Mouse (Mus musculus): ENCODE measurements around the gene Lef1. TPM values are rescaled to one million over a fixed set of nuclear protein-coding genes. Genes with fewer than 3 reads are reported as not detected.

The Lef1 gene
- polyA plus RNA-seq, 1 experiment from 2014 or later: 0.25 TPM

- no peak for ATAC-seq
- H3K4me1 ChIP-seq (replicated peaks; ENCODE audit: control insufficient read depth, insufficient read depth, low read length): no peaks in the 10 kb centered on the region
- no peak overlapping the region for H3K4me3 ChIP-seq (ENCODE audit: low read depth, low read length)
- TF ChIP-seq CTCF (IDR thresholded peaks at IDR 0.05; ENCODE audit: low read depth): no peak
- no peak overlapping the region for H3K4me2 ChIP-seq (replicated peaks; ENCODE audit: low read depth)
- no peaks in the 10 kb centered on the region for H3K9me3 ChIP-seq (ENCODE audit: control insufficient read depth)
- no peaks in the 10 kb centered on the region for H3K36me3 ChIP-seq (ENCODE audit: control insufficient read depth, insufficient read depth)
- H3K9ac ChIP-seq (ENCODE audit: low read depth, low read length): no peak overlapping the region
- no peak overlapping the region for H3K27ac ChIP-seq (ENCODE audit: low read depth, low read length)
- 89% methylated on average over 7 of the region's 7 CpGs for WGBS
- 0 out of 2 replicates have a peak, but pooled peaks cover 6% of the 10 kb centered on the region for H3K27me3 ChIP-seq (replicated peaks; ENCODE audit: control insufficient read depth, insufficient read depth, low read length)
These were observed 29.8 kb downstream of the Lef1 start for GRCm38 (mm10) chr3:131140091-131140462.

- no peak for ATAC-seq
- 22% methylated on average over 4 of the region's 4 CpGs for WGBS
- H3K4me2 ChIP-seq (replicated peaks; ENCODE audit: low read depth): no peak overlapping the region
- no peak overlapping the region for H3K27ac ChIP-seq (ENCODE audit: low read depth, low read length)
- no peaks in the 10 kb centered on the region for H3K36me3 ChIP-seq (ENCODE audit: control insufficient read depth, insufficient read depth)
- no peak overlapping the region for H3K9ac ChIP-seq (ENCODE audit: low read depth, low read length)
- 0 out of 2 replicates have a peak, but pooled peaks cover 2% of the 10 kb centered on the region for H3K27me3 ChIP-seq (replicated peaks; ENCODE audit: control insufficient read depth, insufficient read depth, low read length)
- H3K4me1 ChIP-seq (replicated peaks; ENCODE audit: control insufficient read depth, insufficient read depth, low read length): no peaks in the 10 kb centered on the region
- no peaks in the 10 kb centered on the region for H3K9me3 ChIP-seq (ENCODE audit: control insufficient read depth)
- H3K4me3 ChIP-seq (ENCODE audit: low read depth, low read length): no peak overlapping the region
- TF ChIP-seq CTCF (IDR thresholded peaks at IDR 0.05; ENCODE audit: low read depth): no peak
These were observed 31.3 kb downstream of the Lef1 start for GRCm38 (mm10) chr3:131141546-131141945.

DNA sequence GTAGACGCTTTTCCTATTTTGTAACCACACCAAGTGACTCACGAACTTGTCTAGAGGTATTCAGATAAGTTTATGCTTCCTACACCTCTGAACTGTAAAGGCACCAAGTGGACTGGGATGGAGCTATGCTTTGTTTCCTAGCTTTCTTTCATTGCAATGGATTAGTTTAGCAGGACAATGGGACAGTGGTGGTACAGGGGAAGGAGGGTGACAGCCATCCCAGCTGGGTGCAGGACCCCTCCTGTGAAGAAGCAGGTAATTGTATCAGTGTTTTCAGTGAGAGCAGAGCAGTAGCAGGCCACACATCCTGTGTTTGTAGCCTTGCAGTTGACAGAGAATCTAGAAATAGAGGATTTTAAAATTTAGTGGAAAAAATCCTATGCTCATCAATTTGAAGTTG is 34.0 kb downstream of the Lef1 start:
- no peak for TF ChIP-seq CTCF (IDR thresholded peaks at IDR 0.05; ENCODE audit: low read depth)
- Histone ChIP-seq H3K4me2 (replicated peaks; ENCODE audit: low read depth) (no peak overlapping the region), H3K9ac (ENCODE audit: low read depth, low read length) (no peak overlapping the region), H3K4me3 (ENCODE audit: low read depth, low read length) (no peak overlapping the region), H3K36me3 (ENCODE audit: control insufficient read depth, insufficient read depth) (no peaks in the 10 kb centered on the region), H3K27ac (ENCODE audit: low read depth, low read length) (no peak overlapping the region), H3K4me1 (replicated peaks; ENCODE audit: control insufficient read depth, insufficient read depth, low read length) (no peaks in the 10 kb centered on the region), H3K9me3 (ENCODE audit: control insufficient read depth) (no peaks in the 10 kb centered on the region), H3K27me3 (replicated peaks; ENCODE audit: control insufficient read depth, insufficient read depth, low read length) (0 out of 2 replicates have a peak, but pooled peaks cover 2% of the 10 kb centered on the region)
- WGBS: 66% methylated on average over 2 of the region's 2 CpGs
- no peak for ATAC-seq

DNA sequence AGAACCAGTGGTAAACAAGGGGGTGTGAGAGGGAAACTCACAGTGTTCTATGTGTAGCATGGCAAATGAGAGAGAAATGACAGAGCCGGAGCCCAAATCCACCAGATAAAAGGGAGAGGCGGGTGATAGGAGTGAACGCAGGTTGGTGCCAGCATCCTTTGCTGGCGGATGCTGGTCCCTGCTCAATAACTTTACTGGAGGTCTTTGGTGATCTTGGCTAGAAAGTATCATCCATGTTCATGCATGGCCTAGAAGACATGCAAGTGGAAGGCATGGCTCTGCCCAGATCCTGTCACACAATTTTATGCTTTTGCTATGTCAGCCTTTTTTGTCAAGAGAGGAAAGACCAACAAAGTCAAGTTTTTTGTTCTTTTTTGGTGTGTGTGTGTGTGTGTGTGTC is 42.6 kb downstream of the Lef1 start:
- Histone ChIP-seq H3K36me3 (ENCODE audit: control insufficient read depth, insufficient read depth) (no peaks in the 10 kb centered on the region), H3K4me1 (replicated peaks; ENCODE audit: control insufficient read depth, insufficient read depth, low read length) (no peaks in the 10 kb centered on the region), H3K4me2 (replicated peaks; ENCODE audit: low read depth) (no peak overlapping the region), H3K4me3 (ENCODE audit: low read depth, low read length) (no peak overlapping the region), H3K9me3 (ENCODE audit: control insufficient read depth) (no peaks in the 10 kb centered on the region), H3K27ac (ENCODE audit: low read depth, low read length) (no peak overlapping the region), H3K9ac (ENCODE audit: low read depth, low read length) (no peak overlapping the region), H3K27me3 (replicated peaks; ENCODE audit: control insufficient read depth, insufficient read depth, low read length) (no peaks in the 10 kb centered on the region)
- WGBS: 91% methylated on average over 4 of the region's 4 CpGs
- ATAC-seq: no peak
- TF ChIP-seq CTCF (IDR thresholded peaks at IDR 0.05; ENCODE audit: low read depth): no peak

DNA sequence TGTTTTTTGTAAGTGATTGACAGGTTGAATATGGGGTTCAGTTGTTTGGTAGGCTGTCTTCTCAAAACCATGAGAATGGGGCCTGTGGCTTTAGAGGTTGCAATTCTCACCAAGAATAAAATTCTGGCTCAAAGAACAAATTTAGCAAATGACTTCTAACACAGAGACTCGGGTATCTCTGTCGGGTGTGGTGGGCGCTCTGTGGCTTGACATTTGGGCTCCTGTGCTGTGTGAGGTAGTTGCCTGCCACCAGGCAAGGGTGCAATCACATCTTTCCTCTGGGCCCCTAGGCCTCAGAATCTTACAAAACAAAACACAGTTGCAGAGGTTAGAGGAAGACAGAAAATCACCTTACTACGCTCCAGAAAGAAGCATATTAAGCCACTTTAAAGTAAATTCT is 43.6 kb downstream of the Lef1 start:
- no peak overlapping the region for H3K27ac ChIP-seq (ENCODE audit: low read depth, low read length)
- WGBS: 81% methylated on average over 4 of the region's 4 CpGs
- H3K4me2 ChIP-seq (replicated peaks; ENCODE audit: low read depth): no peak overlapping the region
- no peak overlapping the region for H3K9ac ChIP-seq (ENCODE audit: low read depth, low read length)
- H3K36me3 ChIP-seq (ENCODE audit: control insufficient read depth, insufficient read depth): no peaks in the 10 kb centered on the region
- no peaks in the 10 kb centered on the region for H3K4me1 ChIP-seq (replicated peaks; ENCODE audit: control insufficient read depth, insufficient read depth, low read length)
- no peak for ATAC-seq
- H3K4me3 ChIP-seq (ENCODE audit: low read depth, low read length): no peak overlapping the region
- no peak for TF ChIP-seq CTCF (IDR thresholded peaks at IDR 0.05; ENCODE audit: low read depth)
- no peaks in the 10 kb centered on the region for H3K27me3 ChIP-seq (replicated peaks; ENCODE audit: control insufficient read depth, insufficient read depth, low read length)
- H3K9me3 ChIP-seq (ENCODE audit: control insufficient read depth): no peaks in the 10 kb centered on the region

- no peaks in the 10 kb centered on the region for H3K36me3 ChIP-seq (ENCODE audit: control insufficient read depth, insufficient read depth)
- H3K9me3 ChIP-seq (ENCODE audit: control insufficient read depth): no peaks in the 10 kb centered on the region
- no peak for TF ChIP-seq CTCF (IDR thresholded peaks at IDR 0.05; ENCODE audit: low read depth)
- H3K4me1 ChIP-seq (replicated peaks; ENCODE audit: control insufficient read depth, insufficient read depth, low read length): no peaks in the 10 kb centered on the region
- no peaks in the 10 kb centered on the region for H3K27me3 ChIP-seq (replicated peaks; ENCODE audit: control insufficient read depth, insufficient read depth, low read length)
- ATAC-seq: no peak
- H3K27ac ChIP-seq (ENCODE audit: low read depth, low read length): no peak overlapping the region
- no peak overlapping the region for H3K4me3 ChIP-seq (ENCODE audit: low read depth, low read length)
- H3K9ac ChIP-seq (ENCODE audit: low read depth, low read length): no peak overlapping the region
- 82% methylated on average over 9 of the region's 9 CpGs for WGBS
- H3K4me2 ChIP-seq (replicated peaks; ENCODE audit: low read depth): no peak overlapping the region
These were observed 44.3 kb downstream of the Lef1 start for GRCm38 (mm10) chr3:131154576-131154975.

GRCm38 (mm10) chr3:131155066-131155465 is 44.8 kb downstream of the Lef1 start:
- no peak overlapping the region for H3K9ac ChIP-seq (ENCODE audit: low read depth, low read length)
- 84% methylated on average over 7 of the region's 7 CpGs for WGBS

More at GRCm38 (mm10) chr3:131155066-131155465, 44.8 kb downstream of the Lef1 start:
- no peak for ATAC-seq
- no peak overlapping the region for H3K27ac ChIP-seq (ENCODE audit: low read depth, low read length)
- H3K36me3 ChIP-seq (ENCODE audit: control insufficient read depth, insufficient read depth): no peaks in the 10 kb centered on the region
- H3K4me1 ChIP-seq (replicated peaks; ENCODE audit: control insufficient read depth, insufficient read depth, low read length): no peaks in the 10 kb centered on the region
- TF ChIP-seq CTCF (IDR thresholded peaks at IDR 0.05; ENCODE audit: low read depth): no peak
- H3K4me3 ChIP-seq (ENCODE audit: low read depth, low read length): no peak overlapping the region
- H3K9me3 ChIP-seq (ENCODE audit: control insufficient read depth): no peaks in the 10 kb centered on the region
- H3K27me3 ChIP-seq (replicated peaks; ENCODE audit: control insufficient read depth, insufficient read depth, low read length): no peaks in the 10 kb centered on the region
- H3K4me2 ChIP-seq (replicated peaks; ENCODE audit: low read depth): no peak overlapping the region
